Mouse (Mus musculus) kidney, adult 9 months (tissue): ENCODE results near the gene C3.

Source experiments
- DNase-seq: peaks from one replicate; pipeline ENCODE4 v3.0.0; 2022

The C3 gene

DNA sequence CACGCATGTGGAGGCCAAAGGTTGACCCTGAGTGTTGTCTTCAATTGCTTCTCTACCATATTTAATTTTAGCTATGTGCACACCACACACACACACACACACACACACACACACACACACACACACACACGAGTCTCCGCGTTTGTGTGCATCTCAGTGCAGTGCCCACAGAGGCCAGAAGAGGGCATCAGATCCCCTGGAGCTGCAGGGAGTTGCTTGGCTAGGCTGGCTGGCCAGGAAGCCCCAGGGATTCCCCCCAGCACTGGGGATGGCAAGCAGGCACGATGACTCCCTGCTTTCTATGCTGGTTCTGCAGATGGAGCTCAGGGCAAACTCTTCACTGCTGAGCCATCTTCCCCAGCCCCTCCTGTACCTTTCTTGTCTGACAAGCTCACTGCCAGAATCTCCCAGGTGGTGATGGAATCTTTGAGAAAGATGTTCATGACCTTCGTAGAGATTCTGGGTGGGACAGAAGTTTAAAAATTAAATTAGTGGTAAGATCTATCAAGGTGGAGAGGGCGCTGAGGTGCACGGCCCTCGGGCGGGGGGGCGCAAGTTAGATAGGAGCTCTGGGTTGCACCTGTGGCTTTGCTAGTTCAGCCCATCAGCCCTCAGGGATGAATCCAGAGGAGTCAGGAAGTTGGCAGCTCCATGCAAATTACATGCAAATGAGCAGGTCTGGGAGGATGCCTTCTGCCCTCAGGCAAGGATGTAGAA, 8.6 kb downstream of the C3 start:
- peak; percentile 82 for DNase-seq

DNA sequence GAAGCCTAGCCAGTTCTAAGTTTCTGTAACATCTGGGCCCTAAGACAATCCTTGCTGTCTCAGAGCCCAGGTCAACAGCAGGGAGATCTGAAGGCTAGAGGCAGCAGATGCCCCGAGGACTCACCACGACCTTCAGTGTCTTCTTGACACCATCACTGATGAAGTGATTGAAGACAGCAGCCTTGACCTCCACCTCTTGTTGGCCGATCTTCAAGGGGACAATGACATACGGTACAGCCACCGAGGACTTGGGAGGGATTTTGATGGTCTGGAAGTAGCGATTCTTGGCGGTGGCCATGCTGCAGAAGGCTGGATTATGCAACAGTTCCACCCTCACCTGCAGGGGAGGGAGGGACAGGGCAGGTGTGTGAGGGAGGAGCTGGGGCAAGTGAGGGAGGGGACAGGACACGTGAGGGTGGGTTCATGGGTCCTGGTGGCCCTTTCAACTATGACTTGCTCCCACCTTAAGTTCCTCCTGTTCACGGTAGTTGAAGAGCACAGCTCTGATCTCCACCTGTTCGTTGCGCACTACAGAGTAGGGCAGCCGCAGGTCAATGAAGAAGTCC, 9.5 kb downstream of the C3 start:
- no peak for DNase-seq

DNA sequence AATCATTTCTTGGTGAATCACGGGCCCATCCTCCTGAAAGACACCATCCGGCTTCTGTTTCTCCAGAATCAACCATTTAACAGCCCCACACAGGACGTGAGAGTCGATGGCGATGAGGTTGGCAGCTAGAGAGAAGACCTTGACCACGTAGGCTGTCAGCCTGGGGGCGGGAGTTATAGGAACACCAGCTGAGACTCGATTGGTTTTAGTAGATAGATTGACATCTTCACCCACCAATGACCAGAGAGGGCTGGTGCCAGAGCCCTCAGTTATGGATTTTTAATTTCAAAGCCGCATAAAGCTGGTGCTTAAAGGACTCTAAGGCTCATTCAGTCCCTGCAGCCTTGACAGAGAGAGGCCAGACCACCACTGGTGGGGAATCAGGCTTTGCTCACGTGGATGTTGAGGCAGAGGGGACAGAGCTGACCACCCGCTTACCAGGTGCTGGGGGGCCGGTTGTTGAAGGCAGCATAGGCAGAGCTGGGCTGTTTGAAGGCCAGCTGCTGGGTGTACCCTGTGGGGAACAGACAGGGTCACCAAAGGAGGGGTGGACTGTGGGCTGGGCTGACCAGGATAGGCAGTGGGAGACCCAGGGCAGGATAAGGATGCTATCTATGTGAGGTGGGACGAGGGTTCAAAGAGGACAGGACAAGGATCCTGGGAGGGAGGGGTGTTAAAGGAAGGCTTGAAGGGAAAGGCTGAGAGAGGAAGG, 13.1 kb downstream of the C3 start:
- peak; percentile 33 for DNase-seq

DNA sequence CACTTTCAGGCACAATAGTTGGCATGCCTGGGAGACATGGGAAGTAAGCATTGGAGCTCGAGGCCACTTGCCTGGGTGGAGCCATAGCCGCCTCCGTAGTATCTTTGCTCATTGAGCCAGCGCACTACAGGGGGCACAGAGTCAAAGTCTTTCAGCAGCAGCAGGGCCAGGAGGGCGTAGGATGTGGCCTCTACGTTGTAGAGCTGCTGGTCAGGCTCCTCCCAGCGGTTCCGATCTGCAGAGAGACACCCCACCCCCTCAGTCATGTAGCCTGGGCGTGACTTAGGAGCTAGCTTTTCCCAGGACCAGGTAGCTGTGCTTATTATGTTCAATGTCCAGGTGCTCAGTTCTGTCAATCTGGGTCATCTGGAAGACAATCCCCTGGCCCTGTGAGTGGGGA, 16.4 kb downstream of the C3 start:
- DNase-seq = no peak

DNA sequence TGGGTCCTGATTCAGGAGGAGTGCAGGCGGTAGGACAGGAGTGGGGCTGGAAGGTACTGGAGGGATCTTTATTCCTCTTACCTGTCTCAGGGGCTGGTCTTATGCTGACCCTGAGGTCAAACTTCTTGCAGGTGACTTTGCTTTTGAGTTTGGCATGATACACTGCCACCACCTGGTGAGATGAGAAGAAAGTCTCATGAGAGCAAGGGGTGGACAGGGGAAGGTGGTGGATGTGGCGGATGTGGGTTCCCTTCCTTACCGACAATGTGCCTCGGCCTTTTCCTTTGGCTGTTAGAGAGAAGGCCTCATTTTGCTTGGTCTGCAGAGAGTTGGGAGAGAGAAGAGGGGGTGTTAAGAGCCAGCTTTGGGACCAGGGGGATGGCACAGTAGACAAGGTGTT, 18.6 kb downstream of the C3 start:
- peak; percentile 32 for DNase-seq

DNA sequence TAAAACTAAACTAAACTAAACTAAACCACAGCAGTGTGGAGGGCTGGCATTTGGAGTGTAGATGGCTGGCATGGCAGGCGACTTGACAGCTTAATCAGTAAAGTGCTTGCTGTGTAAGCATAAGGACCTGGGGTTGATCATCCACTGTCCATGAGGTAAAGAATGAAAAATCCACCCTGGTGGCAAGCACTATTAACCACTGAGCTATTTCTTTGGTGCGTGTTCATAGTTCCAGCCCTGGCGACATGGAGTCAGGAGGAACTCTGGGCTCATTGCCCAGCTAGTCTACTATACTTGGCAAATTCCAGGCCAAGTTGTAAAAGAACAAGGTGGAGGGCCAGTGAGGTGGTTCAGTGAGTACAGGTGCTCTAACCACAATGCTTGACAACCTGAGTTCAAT, 20.0 kb downstream of the C3 start:
- DNase-seq = peak; percentile 80

DNA sequence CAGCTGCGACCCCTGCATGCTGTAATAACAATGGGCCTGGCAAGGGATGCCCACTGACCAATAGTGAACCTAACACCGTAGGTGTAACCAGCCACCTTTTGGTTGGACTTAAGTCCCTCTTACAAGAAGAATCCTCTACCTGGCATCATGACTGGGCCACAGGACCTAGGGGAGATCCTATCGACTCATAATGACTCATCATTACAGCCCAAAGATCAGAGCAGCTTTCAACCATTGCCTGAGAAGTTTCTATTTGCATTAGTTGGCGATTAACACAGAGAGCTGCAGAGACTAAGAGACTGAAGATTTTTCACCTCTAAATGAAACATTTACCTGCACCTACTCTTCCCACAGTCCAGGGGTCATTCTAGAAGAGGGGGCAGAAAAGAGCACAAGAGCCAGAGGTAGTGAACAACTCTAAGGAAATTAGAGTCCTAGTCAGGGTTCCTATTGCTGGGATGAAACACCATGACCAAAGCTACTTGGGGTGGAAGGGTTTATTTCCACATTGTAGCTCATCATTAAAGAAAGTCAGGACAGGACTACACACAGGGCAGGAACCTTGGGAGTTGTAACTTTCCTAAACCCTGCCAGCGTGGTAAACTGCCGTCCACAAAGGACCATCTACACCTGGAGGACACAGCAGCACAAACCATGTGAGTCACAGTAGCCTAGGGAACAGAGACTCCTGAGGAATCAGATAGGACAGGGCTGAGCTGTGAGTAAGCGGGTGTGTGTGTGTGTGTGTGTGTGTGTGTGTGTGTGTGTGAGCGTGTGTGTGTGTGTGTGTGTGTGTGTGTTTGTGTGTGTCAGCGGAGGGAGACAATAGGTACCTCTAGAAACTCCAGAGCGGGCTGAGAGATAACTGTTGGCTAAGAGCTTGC, 25.9 kb downstream of the C3 start:
- DNase-seq = peak; percentile 60

DNA sequence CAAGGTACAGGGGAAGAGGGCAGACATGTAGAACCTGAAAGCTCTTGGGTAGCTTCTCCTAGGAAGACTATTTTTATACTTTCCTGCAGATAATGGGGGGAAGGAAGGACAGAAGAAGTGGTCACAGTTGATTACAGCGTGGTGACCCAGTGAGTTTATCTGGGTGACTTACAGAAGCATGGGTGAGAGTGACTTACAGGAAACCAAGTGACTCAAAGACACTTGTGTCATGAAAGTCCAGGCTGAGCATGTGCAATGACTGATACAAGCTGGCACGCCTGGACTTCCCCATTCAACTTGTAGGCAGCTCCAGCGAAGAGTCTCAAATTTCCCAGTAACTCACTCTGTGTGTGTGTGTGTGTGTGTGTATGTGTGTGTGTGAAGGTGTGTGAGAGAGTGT, 29.7 kb downstream of the C3 start:
- DNase-seq = no peak

DNA sequence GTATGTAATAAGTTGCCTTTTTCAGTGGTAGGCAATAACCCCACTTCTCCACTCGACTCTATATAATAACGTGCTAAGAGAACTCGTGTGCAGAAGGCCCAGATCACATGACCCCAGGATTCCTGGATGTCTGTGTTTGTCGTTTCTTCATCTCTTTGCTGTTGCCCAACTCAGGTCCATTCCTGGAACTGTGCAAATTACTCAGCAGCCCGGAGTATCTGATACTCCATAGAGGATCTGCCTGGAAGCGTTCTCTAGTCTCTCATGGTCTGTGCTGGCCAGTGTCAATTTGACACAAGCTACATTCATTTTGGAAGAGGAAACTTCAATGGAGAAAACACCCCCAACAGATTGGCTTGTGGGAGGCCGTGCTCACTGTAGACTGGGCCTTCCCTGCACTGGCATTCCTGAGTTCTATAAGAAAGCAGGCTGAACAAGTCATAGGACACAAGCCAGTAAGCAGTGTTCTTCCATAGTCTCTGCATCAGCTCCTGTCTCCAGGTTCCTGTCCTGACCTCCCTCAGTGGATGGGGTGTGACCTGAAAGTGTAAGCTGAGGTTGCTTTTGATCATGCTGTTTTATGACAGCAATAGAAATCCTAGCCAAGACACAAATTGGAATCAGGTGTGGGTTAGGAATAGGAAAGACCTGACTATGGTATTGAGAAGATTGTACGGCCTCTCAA, 32.5 kb downstream of the C3 start:
- no peak for DNase-seq

DNA sequence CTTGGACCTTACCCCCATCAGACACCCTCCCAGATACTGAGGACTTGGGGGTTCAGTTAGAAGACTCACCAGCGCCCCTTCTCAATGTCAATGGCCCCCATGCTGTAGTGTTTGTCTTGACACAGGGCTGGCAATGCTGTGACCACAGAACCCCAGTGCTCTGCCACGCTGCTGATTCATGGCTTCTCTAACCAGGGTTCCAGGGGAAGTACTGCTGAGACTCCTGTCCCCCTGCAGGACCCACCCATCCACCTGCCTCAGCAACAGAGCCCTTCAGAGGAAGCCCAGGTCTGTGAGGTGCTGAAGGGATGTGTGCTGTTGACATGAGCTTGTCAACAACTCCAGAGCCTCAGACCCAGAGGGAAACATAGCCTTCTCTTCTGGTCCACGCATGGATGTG, 33.2 kb downstream of the C3 start:
- no peak for DNase-seq

DNA sequence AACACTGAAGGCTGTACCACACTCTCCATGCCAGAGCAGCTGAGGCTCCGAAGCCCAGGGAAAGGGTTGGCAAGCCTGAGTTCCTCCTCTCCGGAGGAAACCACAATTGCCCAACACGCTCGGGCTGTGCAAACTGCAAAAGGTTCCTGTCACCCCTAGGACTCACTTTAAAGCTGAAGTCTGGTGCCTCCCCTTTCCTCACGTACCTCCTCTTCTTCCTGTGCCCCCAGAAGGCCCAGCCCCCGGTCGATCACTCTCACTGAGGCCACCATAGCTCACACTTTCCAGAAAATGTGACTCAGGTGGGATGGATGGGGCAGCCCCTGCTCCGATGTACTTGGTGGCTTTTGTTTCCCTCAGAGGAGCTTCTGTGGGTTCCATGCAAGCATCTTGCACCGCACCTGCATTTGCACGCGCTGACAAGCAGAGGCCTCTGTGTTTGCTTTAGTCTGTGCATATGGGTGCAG, 33.9 kb downstream of the C3 start, which contains the start of gene Tnfsf14:
Tnfsf14 (minus strand) TSS at position 137 of the 467 bp plus-strand sequence.
- no peak for DNase-seq

DNA sequence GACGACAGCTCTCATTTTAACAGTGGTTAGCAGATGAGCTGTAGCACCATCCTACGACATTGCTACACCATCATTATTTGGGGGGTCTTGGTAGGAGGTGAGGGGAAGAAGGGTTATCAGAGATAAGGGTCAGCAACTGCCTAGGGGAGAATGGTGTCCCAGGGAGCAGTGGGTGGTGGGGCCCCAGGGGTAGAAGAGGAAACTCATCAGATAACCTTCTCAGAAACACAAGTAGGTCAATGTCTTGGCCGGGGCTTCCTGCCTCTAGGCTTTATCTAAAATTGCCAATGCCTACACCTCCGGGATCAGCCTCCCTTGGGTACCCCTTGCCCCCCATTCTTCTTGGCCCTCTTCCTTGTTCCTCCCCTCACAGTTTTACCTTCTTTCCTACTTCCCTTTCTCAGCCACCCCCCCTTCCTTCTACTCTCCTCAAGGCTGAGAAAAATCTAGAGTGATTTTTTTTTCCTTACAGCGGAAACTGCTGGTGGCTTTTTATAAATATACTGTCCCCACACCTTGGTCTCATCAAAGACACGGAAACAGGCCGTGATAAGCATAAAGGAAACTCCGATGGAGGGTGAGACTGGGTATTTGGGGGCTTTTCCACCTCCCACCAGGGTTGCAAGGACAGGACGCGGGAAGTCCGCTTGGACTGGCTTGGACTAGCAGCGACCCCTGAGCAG, 39.3 kb downstream of the C3 start:
- no peak for DNase-seq

DNA sequence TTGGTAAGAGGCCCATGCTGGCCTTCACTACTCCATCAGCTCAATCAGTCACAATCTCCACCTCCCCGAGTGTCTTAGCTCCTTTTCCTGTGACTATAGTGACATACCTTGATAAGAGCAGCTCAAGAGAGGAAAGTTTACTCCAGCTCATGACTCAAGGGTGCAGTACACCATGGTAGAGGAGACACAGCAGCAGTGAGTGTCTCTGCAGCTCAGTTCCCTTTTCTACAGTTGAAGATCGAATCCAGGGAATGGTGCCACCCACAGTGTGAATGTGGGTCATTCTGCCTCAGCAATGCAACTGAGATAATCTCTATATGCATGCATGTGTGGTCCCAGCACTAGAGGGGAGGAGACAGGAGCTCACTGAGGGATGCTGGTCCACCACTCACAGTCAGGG, 42.3 kb downstream of the C3 start:
- no peak for DNase-seq

DNA sequence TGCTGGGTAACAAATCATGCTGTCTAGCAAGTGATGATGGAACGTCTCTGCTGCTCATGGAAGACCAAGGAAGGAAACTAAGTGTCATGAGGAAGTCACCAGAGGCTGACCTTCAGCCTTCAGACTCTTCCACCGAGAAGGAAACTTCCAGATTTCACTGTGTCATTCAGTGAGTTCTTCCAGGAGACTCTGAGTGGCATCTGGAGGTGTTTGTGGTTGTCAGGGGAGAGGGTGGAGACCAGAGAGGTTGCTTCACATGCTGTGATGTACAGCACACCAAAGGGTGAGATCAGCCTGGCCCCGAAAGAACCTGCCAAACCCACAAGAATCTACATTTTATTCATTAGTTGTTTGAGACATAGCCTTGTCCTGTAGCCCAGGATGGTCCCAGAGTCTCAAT, 45.1 kb downstream of the C3 start:
- no peak for DNase-seq

DNA sequence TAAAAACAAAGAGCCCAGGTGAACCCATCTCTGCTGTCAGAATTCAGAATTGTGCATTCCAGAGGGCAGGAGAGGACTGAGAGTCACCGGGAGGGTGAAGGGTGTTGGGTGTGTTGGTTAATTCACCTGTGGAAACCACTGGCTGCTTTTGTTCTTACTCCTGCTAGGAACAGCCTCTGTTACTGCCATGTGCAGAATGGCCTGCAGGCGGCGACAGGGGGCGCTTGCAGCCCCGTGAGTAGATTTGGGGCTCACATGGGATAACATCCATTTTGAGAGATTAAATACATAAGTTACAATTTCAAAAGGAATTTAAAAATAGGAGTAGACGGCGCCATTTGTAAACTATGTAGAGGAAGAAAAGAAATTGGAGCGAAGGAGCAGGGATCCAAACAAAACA, 47.6 kb downstream of the C3 start:
- peak; percentile 31 for DNase-seq

DNA sequence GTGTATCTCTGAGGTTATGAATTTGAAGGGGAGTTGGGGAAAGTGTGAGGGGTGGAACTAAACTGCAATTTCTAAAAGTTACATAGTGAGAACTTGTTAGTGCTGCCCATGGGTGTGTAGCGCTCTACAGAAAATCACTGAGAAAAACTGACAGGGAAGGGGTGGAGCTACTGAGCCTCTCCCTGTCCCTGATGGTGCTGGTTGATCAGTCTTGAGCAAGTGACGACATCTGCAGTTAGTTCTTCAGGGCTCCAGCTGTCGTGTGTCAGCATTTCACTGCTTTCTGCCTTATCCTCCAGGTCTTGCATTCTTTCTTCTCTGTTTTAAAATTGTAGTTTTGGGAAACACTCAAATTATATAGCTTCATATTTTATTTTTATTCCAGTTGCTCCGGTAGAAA, 54.6 kb downstream of the C3 start:
- no peak for DNase-seq

DNA sequence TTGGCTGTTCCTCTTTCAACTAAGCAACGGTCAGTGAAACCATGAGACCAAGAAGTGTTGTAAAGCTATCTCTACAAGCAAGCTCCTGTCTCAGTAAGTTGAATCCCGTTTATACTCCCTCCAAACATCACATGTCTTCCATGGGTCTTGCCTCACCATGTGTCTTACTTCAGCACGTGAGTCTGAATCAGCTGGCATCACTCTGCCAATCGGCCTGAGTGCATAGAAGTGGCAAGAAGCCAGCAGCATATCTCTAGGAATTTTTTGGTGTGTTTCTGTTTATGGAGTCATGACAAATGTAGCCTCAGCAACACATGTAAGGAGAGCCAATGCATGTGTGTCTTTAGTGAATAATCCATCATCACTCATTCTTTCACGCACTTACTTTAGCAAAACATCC, 55.6 kb downstream of the C3 start:
- no peak for DNase-seq

DNA sequence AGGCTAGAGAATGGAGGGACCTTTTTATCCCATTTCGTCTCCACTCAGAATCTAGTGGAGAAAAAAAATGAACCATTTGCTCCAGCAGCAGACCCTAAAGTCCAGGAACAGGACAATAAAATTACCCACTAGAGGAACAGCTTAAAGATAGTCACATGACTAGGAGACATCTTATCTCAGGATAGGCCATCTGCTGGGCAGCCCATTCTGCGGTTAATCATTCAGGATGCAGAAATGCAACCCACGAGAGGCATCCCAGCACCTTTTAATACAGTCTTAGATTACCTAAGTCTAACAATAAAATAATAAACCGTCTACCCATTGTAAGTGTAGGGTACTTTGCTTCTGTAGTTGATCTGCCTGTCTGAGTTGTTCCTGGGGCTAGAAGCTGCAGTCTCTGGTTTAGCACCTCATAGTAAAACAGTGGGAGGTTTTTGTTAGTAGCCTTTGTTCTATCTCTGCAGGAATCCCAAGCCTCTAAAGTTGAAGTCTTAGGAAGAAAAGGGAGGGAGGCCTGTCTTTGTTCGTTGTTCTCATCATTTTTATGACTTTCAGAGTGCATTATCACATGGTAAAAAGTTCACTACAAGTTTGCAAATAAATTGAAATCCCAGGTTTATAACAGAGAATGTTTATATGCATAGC, 57.2 kb downstream of the C3 start:
- no peak for DNase-seq

DNA sequence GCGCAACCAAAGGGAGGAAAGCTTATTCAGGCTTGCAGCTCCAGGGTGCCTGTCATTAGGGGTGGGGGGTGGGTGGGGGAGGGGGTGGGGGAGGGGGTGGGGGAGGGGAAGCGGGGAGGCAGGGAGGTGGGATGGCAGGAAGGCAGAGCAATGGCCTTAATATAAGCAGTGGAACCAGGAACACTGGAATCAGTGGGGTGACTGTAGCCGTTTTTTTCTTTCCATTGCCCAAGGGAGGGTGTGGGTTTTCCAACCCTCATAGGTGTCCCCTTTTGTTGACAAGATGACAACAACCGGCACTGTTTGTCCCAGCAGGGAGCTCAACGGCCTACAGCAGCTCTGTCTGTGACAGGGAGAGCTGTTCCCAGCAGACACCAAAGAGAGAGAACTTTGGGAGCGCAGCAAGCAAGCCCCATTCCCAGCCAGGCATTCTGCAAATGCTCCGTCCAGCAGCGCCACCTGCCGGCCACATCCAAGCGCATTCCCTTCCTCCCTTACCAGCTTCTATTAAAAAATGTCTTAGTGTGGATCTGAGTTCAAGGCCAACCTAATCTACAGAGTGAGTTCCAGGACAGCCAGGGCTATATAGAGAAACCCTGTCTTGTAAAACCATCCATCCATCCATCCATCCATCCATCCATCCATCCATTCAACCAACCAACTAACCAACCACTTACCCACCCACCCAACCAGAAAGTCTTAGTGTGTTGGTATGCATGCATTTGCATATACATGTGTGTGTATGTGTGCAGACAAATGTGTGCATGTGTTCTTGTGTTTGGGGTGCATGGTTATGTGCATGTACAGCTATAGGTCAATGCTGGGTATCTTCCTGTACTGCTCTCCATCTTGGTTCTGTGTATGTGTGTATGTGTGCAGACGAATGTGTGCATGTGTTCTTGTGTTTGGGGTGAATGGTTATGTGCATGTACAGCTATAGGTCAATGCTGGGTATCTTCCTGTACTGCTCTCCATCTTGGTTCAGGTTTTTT, 60.8 kb downstream of the C3 start:
- DNase-seq = peak; percentile 86
